Mouse (Mus musculus) G1E (cell line): ENCODE results near the gene Hoxd8. TPM values are rescaled to one million over a fixed set of nuclear protein-coding genes. Genes with fewer than 3 reads are reported as not detected.

ENCODE experiments used
- ATAC-seq: 2 replicates; pipeline ENCODE4 v1.8.0; 2016; ENCODE audit warnings: mild to moderate bottlenecking; ENCODE audit not compliant: insufficient number of reproducible peaks, poor library complexity, low FRiP score, severe bottlenecking; ENCODE audit errors: extremely low read depth
- DNase-seq: peaks from one replicate; pipeline ENCODE4 v3.0.0; 2012; ENCODE audit warnings: low spot score
- H3K27me3 ChIP-seq: 2 replicates; pipeline ENCODE4 v1.6.1; 2012; ENCODE audit warnings: mild to moderate bottlenecking, low read length, inconsistent platforms; ENCODE audit not compliant: insufficient read depth
- H3K36me3 ChIP-seq: replicated peaks from 2 replicates; pipeline ENCODE3; 2012; ENCODE audit warnings: mild to moderate bottlenecking, inconsistent platforms
- H3K4me1 ChIP-seq: 2 replicates; pipeline ENCODE4 v1.6.1; 2012; ENCODE audit warnings: low read depth, low read length, inconsistent platforms, mixed read lengths; ENCODE audit not compliant: insufficient read depth
- H3K4me3 ChIP-seq: 2 replicates; pipeline ENCODE4 v1.5.1; 2012; ENCODE audit warnings: low read depth, mild to moderate bottlenecking, inconsistent platforms, low read length, moderate library complexity, mixed read lengths
- H3K9me3 ChIP-seq: replicated peaks from 2 replicates; pipeline ENCODE4 v1.6.1; 2012; ENCODE audit warnings: inconsistent platforms
- CTCF ChIP-seq: IDR thresholded peaks from 2 replicates; pipeline ENCODE4 v1.5.1; 2012; ENCODE audit warnings: low read depth, low read length, inconsistent platforms, mixed read lengths
- GATA1 ChIP-seq: IDR thresholded peaks from 2 replicates; pipeline ENCODE4 v1.6.1; 2012; ENCODE audit warnings: borderline replicate concordance, low read length, inconsistent platforms, mixed read lengths
- GATA2 ChIP-seq: IDR thresholded peaks from 2 replicates; pipeline ENCODE4 v1.6.1; 2012; ENCODE audit warnings: low read depth, low read length, inconsistent platforms, borderline replicate concordance
- POLR2AphosphoS5 ChIP-seq: IDR thresholded peaks from 2 replicates; pipeline ENCODE4 v1.6.1; 2012; ENCODE audit warnings: low read depth, low read length, inconsistent platforms; ENCODE audit not compliant: insufficient replicate concordance
- TAL1 ChIP-seq: conservative IDR thresholded peaks from 2 replicates; pipeline ENCODE4 v1.6.1; 2012; ENCODE audit warnings: low read depth, low read length, inconsistent platforms, mixed read lengths
- polyA plus RNA-seq: library from polyadenylated mRNA; stranded (reverse); fragments of >175 nt; gene quantifications from 2 replicates; pipeline ENCODE4 v1.2.3, GENCODE M21; 2012
- total RNA-seq, 2 experiments: library from RNA; stranded (forward) in 1 of 2; stranded (reverse) in 1 of 2; fragments of 200-1000 nt in 1 of 2; fragments of >200 nt in 1 of 2; fragmentation: Nextera tagmentation in 1 of 2; gene quantifications; 2 replicates each; pipeline ENCODE4 v1.2.3; 2014 to 2017

Hoxd8 gene
- total and polyA plus RNA-seq, 3 experiments = not detected

- no peak for DNase-seq
- Histone ChIP-seq H3K9me3 (peaks cover 13% of the 10 kb centered on the region; the same call in 1 of the 2 replicates), H3K4me3 (no peak overlapping the region), H3K4me1 (peaks cover 6% of the 10 kb centered on the region; the same call in 1 of the 2 replicates), H3K27me3 (peaks cover 35% of the 10 kb centered on the region), H3K36me3 (no peaks in the 10 kb centered on the region)
- TF ChIP-seq TAL1 (no peak), GATA1 (no peak), GATA2 (no peak), POLR2AphosphoS5 (no peak), CTCF (no peak)
- no peak for ATAC-seq
Observed at GRCm38 (mm10) chr2:74747661-74748141, 43.3 kb downstream of the Hoxd8 start.

GRCm38 (mm10) chr2:74748436-74748995 is 44.1 kb downstream of the Hoxd8 start:
- Histone ChIP-seq H3K4me1 (peaks cover 6% of the 10 kb centered on the region; the same call in 1 of the 2 replicates), H3K9me3 (peaks cover 15% of the 10 kb centered on the region; the same call in 1 of the 2 replicates), H3K36me3 (no peaks in the 10 kb centered on the region), H3K27me3 (peaks cover 42% of the 10 kb centered on the region), H3K4me3 (no peak overlapping the region)
- no peak for TF ChIP-seq GATA1
- no peak for TF ChIP-seq POLR2AphosphoS5
- no peak for TF ChIP-seq GATA2
- TF ChIP-seq CTCF = no peak
- TF ChIP-seq TAL1 = no peak
- ATAC-seq = no peak
- DNase-seq = no peak

GRCm38 (mm10) chr2:74749337-74750121 is 45.1 kb downstream of the Hoxd8 start:
- Histone ChIP-seq H3K4me1 (peaks cover 6% of the 10 kb centered on the region; the same call in 1 of the 2 replicates), H3K27me3 (peaks cover 35% of the 10 kb centered on the region), H3K36me3 (no peaks in the 10 kb centered on the region), H3K9me3 (peaks cover 15% of the 10 kb centered on the region; the same call in 1 of the 2 replicates), H3K4me3 (no peak overlapping the region)
- no peak for DNase-seq
- TF ChIP-seq GATA2 (no peak), GATA1 (no peak), CTCF (no peak), TAL1 (no peak), POLR2AphosphoS5 (no peak)
- no peak for ATAC-seq

GRCm38 (mm10) chr2:74750731-74751250 is 46.4 kb downstream of the Hoxd8 start:
- TF ChIP-seq POLR2AphosphoS5 = no peak
- no peak for TF ChIP-seq CTCF
- no peak for TF ChIP-seq GATA1
- no peak for TF ChIP-seq GATA2
- TF ChIP-seq TAL1 = no peak
- H3K4me1 ChIP-seq = peaks cover 6% of the 10 kb centered on the region; the same call in 1 of the 2 replicates
- peaks cover 32% of the 10 kb centered on the region for H3K27me3 ChIP-seq
- DNase-seq (no peak), ATAC-seq (no peak)
- H3K36me3 ChIP-seq = no peaks in the 10 kb centered on the region
- H3K9me3 ChIP-seq = peaks cover 15% of the 10 kb centered on the region; the same call in 1 of the 2 replicates
- H3K4me3 ChIP-seq = no peak overlapping the region

GRCm38 (mm10) chr2:74751861-74752260 is 47.4 kb downstream of the Hoxd8 start:
- H3K27me3 ChIP-seq = peaks cover 22% of the 10 kb centered on the region
- peaks cover 6% of the 10 kb centered on the region; the same call in 1 of the 2 replicates for H3K4me1 ChIP-seq
- no peak overlapping the region for H3K4me3 ChIP-seq
- no peak for ATAC-seq
- H3K9me3 ChIP-seq = peaks cover 7% of the 10 kb centered on the region; the same call in 1 of the 2 replicates
- TF ChIP-seq TAL1 (no peak), GATA1 (no peak), POLR2AphosphoS5 (no peak), CTCF (no peak)
- H3K36me3 ChIP-seq = no peaks in the 10 kb centered on the region
- DNase-seq = no peak
